Mouse (Mus musculus) hindbrain, embryonic 11.5 days (tissue): ENCODE data around the gene Rmnd5a. TPM values are rescaled to one million over a fixed set of nuclear protein-coding genes. Genes with fewer than 3 reads are reported as not detected.
A peak's percentile ranks its signal among the peaks of the same experiment; 100 is the strongest.
"Not testable (repeated sequence)": the region's sequence is repeated elsewhere in the genome, so short reads cannot be mapped to it uniquely, and the experiment has no call there.

Source experiments
- ATAC-seq: fragments of 200-750 bp; cut with Nextera tagmentation; 2 replicates; pipeline ENCODE4 v1.8.0; 2017; ENCODE audit warnings: mild to moderate bottlenecking, moderate TSS enrichment, moderate library complexity; ENCODE audit not compliant: low FRiP score
- DNase-seq: peaks from one replicate; pipeline ENCODE4 v3.0.0-alpha.2; 2015; ENCODE audit warnings: low spot score
- H3K27ac ChIP-seq: fragments of 300-500 bp; sonication (generic); 2 replicates; pipeline ENCODE4 v1.5.1; 2014; ENCODE audit warnings: mild to moderate bottlenecking, low read depth, low read length
- H3K27me3 ChIP-seq: fragments of 300-500 bp; sonication (generic); 2 replicates; pipeline ENCODE4 v1.6.1; 2014; ENCODE audit warnings: mild to moderate bottlenecking, low read length, moderate library complexity, mixed read lengths; ENCODE audit not compliant: control insufficient read depth, insufficient read depth
- H3K36me3 ChIP-seq: fragments of 300-500 bp; sonication (generic); 2 replicates; pipeline ENCODE4 v1.6.1; 2014; ENCODE audit warnings: mild to moderate bottlenecking, low read length, moderate library complexity, mixed read lengths; ENCODE audit not compliant: control insufficient read depth, insufficient read depth
- H3K4me1 ChIP-seq: fragments of 300-500 bp; sonication (generic); replicated peaks from 2 replicates; pipeline ENCODE4 v1.6.1; 2014; ENCODE audit warnings: low read length, mixed read lengths; ENCODE audit not compliant: control insufficient read depth, insufficient read depth
- H3K4me2 ChIP-seq: fragments of 300-500 bp; sonication (generic); replicated peaks from 2 replicates; pipeline ENCODE4 v1.6.1; 2014; ENCODE audit warnings: mild to moderate bottlenecking, low read depth, low read length
- H3K4me3 ChIP-seq: fragments of 300-500 bp; sonication (generic); 2 replicates; pipeline ENCODE4 v1.5.1; 2014; ENCODE audit warnings: low read depth, low read length
- H3K9ac ChIP-seq: fragments of 300-500 bp; sonication (generic); 2 replicates; pipeline ENCODE4 v1.6.1; 2014; ENCODE audit warnings: low read depth, low read length
- H3K9me3 ChIP-seq: fragments of 300-500 bp; sonication (generic); 2 replicates; pipeline ENCODE4 v1.6.1; 2016; ENCODE audit warnings: low read length; ENCODE audit not compliant: control insufficient read depth
- WGBS: fragments of 180-500 bp; shearing (Covaris S2); extraction: QIAGEN DNeasy Blood & Tissue Kit; methylation state at CpG from one replicate; pipeline ENCODE4 v1.1.7; 2014; 5-methylcytosine and 5-hydroxymethylcytosine counted together
- polyA plus RNA-seq: library from polyadenylated mRNA; unstranded; fragments of >200 nt; fragmentation: Nextera tagmentation; extraction: Ambion mirVana; gene quantifications from 2 replicates; pipeline ENCODE4 v1.2.1, GENCODE M21; 2014

Gene Rmnd5a
- 7.1 and 10.6 TPM in 2 replicates for polyA plus RNA-seq

DNA sequence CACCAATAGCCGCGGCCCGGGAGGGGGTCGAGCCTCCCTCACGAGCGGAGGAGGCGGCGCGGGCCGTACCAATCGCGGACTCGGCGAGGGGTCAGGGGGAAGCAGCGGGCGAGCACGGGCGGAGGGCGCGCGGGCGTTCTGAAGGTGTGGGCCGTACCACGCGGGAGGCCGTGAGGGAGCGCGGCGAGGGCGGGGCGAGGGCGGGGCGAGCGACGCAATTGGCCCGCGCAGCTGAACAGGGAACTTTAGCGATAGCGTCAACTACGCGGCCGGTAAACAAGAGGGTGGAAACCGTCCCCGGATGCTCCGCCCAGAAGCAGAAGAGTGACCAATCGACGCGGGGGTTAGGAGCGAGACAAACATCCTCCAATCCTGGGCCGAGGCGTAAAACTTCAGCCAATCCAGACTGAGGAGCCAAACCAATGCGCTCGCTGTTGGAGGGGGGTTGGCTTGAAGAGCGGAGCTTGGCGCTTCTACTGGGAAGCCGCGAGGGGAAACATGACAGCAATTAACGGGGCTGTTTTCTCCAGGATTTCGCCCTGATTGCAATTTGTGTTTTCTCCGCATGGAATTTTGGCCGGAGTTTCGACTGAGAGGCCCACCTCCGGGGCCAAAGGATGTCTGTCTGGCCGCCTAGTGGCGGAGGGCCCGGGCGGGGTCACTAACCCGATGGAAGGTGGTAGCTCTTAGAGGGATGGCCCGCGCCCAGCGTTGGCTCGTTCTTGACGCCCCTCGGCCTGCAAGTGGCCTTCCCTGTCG, at the start of gene Rmnd5a:
TSS of gene Rmnd5a (minus strand) at position 146 of the 759 bp plus-strand sequence.
- Histone ChIP-seq H3K9me3 (no peaks in the 10 kb centered on the region), H3K9ac (peak within 1 kb of the TSS; percentile 91), H3K27me3 (no peaks in the 10 kb centered on the region), H3K27ac (peak within 1 kb of the TSS; percentile 96), H3K4me3 (peak within 1 kb of the TSS; percentile 99), H3K4me1 (peaks cover 5% of the 10 kb centered on the region), H3K4me2 (peak within 1 kb of the TSS; percentile 93), H3K36me3 (no peaks in the 10 kb centered on the region)
- peak; percentile 97 for DNase-seq
- ATAC-seq = peak; percentile 99
- WGBS = under 1% methylated on average over 58 of the region's 75 CpGs

DNA sequence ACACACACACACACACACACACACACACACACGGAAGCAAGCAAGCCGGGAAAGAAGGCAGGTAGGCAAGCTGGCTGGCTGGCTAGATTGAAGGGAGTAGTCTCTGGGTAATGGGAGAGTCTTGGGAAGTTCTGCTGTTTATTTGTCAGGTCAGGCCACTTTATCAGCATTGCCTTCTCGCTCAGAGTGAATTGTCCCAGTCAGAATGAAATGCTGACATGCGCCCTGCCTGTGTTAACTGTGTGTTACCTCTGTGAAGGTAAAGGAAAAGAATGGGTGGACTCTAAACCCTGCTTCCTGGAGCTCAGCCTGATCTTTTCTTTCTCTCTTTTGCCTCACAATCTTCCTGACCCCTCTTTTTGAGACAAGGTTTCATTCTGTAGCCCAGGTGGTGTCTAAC, 47.5 kb upstream of the Rmnd5a start:
- Histone ChIP-seq H3K27ac (no peak overlapping the region), H3K9me3 (no peaks in the 10 kb centered on the region), H3K9ac (no peak overlapping the region), H3K4me2 (no peak overlapping the region), H3K36me3 (no peaks in the 10 kb centered on the region), H3K4me1 (no peaks in the 10 kb centered on the region), H3K4me3 (no peak overlapping the region), H3K27me3 (no peaks in the 10 kb centered on the region)
- ATAC-seq = no peak
- 47% methylated on average over 3 of the region's 4 CpGs for WGBS
- no peak for DNase-seq

DNA sequence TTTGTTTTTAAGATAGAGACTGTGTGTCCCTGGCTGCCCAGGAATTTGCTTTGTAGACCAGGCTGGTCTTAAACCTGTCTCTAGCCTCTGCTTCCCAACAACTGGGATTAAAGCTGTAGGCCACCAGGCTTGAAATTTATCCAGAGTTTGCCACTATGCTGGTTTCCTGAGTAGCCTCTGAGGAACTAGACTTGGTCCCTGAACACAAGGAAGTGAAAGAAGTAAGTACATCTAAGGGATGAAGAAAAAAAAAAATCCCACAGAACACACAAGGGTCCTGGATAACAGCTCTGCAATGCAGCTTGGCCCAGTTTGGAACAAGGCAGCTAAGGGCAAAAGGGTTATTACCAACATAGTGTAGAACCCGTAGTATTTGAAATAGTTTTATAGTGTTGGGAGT, 46.4 kb upstream of the Rmnd5a start:
- no peak overlapping the region for H3K4me3 ChIP-seq
- DNase-seq (no peak), ATAC-seq (no peak)
- H3K9ac ChIP-seq = no peak overlapping the region
- H3K4me1 ChIP-seq = no peaks in the 10 kb centered on the region
- no peaks in the 10 kb centered on the region for H3K27me3 ChIP-seq
- WGBS = 94% methylated on average over 1 of the region's 1 CpGs
- H3K36me3 ChIP-seq = no peaks in the 10 kb centered on the region
- no peak overlapping the region for H3K27ac ChIP-seq
- H3K4me2 ChIP-seq = no peak overlapping the region
- no peaks in the 10 kb centered on the region for H3K9me3 ChIP-seq

DNA sequence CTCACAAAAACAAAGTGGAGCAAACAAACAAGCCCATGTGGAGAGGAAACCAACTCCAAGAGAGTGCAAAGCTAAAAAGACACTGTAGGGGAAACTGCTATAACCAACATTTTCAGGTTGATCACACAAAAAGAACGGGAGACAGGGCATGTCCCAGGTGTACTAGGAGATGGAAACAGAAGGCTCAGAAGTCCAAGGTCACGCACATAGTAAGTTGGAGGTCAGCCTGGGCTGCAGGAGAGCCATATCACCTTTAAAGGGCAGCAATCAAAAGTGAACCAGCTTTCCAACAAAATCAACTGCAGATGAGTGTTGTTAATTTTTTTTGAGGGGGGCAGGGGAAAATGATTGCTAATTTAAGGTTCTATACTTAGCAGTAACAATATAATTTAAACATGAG, 45.8 kb upstream of the Rmnd5a start:
- Histone ChIP-seq H3K4me2 (no peak overlapping the region), H3K9ac (no peak overlapping the region), H3K27ac (no peak overlapping the region), H3K27me3 (no peaks in the 10 kb centered on the region), H3K4me1 (no peaks in the 10 kb centered on the region), H3K4me3 (no peak overlapping the region), H3K36me3 (no peaks in the 10 kb centered on the region), H3K9me3 (no peaks in the 10 kb centered on the region)
- DNase-seq (no peak), ATAC-seq (no peak)
- WGBS = 75% methylated on average over 2 of the region's 2 CpGs

DNA sequence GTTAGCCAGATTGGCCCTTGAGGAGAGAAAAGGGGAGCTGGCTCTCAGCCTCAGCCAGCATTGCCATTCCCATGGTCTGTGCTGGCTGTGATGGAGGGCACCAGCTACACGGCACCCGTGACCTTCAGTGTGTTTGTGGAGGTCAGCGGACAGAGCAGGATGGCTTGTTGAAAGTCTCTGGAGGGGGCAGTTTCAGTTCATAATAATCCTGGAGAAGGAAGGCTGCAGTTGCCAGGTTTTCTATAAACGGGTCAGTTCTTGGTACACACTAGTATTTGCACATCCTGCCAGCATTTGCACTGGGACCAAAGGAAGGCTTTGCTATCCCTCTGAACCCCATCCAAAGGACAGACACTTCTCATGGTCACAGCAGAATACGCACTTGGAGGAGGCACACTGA, 44.8 kb upstream of the Rmnd5a start:
- 78% methylated on average over 5 of the region's 5 CpGs for WGBS
- DNase-seq (no peak), ATAC-seq (no peak)
- Histone ChIP-seq H3K9me3 (no peaks in the 10 kb centered on the region), H3K27me3 (no peaks in the 10 kb centered on the region), H3K36me3 (no peaks in the 10 kb centered on the region), H3K4me1 (no peaks in the 10 kb centered on the region), H3K27ac (no peak overlapping the region), H3K9ac (no peak overlapping the region), H3K4me3 (no peak overlapping the region), H3K4me2 (no peak overlapping the region)

DNA sequence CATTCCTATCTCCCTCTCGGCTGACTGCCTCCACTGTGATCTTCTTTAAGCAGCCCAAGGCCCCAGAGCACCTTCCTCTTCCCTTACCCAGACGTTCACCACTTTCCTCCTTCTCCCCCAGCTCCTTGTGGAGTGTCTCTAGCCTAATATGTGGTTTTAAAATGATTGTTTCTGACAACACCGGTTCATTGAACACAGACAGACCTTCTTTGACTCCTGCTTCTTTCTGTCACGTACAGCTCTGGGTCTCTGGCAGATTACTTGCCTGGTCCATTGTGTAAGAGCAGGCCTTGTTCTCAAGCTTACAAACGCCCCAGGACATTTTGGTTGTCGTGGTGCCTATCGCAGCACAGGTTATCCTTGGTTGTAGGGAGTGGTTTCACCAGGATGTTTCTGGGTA, 40.7 kb upstream of the Rmnd5a start:
- WGBS = 65% methylated on average over 7 of the region's 7 CpGs

DNA sequence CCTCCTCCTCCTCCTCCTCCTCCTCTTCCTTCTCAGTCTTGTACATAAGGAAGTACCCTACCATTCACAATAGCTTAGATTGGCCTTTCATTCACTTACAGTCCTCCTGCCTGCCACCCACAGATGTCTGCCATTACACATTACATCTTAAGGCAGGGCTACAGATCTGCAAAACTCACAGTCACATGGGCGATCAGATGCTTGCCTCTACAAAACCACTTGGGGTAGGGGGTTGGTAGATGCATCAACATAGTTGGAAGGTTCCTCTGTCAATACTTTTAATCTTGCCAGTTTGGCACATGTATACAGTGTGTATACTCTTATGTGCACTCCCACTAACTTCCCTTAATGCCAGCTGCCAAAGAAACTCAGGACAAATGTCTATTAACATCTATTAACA, 39.7 kb upstream of the Rmnd5a start:
- Histone ChIP-seq H3K27ac (no peak overlapping the region), H3K9ac (no peak overlapping the region), H3K4me1 (no peaks in the 10 kb centered on the region), H3K36me3 (no peaks in the 10 kb centered on the region), H3K9me3 (no peaks in the 10 kb centered on the region), H3K27me3 (no peaks in the 10 kb centered on the region), H3K4me3 (no peak overlapping the region), H3K4me2 (no peak overlapping the region)
- DNase-seq = no peak
- ATAC-seq = no peak
- 91% methylated on average over 1 of the region's 1 CpGs for WGBS

More for the DNA sequence above, 40.7 kb upstream of the Rmnd5a start:
- no peaks in the 10 kb centered on the region for H3K36me3 ChIP-seq
- no peak overlapping the region for H3K9ac ChIP-seq
- DNase-seq (no peak), ATAC-seq (no peak)
- H3K9me3 ChIP-seq = no peaks in the 10 kb centered on the region
- H3K4me3 ChIP-seq = no peak overlapping the region
- no peak overlapping the region for H3K27ac ChIP-seq
- H3K4me1 ChIP-seq = no peaks in the 10 kb centered on the region
- H3K27me3 ChIP-seq = no peaks in the 10 kb centered on the region
- H3K4me2 ChIP-seq = no peak overlapping the region

DNA sequence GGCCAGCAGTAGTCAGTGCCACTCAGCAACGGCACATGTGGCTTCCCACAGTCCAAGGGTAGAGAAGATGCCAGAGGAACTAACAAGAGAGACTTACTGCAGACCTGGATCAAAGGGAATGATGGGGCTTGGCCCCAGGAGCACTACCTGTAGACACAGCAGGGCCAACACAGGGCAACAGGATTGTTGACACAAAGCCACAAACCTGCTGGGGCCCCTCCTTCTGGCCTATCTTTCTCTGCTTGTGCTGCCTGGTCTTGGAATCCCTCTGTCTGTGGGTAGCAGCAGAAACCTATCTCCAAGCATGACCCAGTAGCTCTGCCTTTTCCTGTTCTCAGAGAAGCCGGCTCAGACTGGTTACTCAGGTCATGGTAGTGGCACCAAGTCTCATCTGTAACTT, 39.2 kb upstream of the Rmnd5a start:
- not testable (repeated sequence) for H3K4me3 ChIP-seq, H3K4me1 ChIP-seq, H3K27ac ChIP-seq, H3K4me2 ChIP-seq, DNase-seq, ATAC-seq, H3K9ac ChIP-seq, H3K9me3 ChIP-seq, H3K36me3 ChIP-seq, H3K27me3 ChIP-seq
- WGBS = 92% methylated on average over 2 of the region's 2 CpGs

DNA sequence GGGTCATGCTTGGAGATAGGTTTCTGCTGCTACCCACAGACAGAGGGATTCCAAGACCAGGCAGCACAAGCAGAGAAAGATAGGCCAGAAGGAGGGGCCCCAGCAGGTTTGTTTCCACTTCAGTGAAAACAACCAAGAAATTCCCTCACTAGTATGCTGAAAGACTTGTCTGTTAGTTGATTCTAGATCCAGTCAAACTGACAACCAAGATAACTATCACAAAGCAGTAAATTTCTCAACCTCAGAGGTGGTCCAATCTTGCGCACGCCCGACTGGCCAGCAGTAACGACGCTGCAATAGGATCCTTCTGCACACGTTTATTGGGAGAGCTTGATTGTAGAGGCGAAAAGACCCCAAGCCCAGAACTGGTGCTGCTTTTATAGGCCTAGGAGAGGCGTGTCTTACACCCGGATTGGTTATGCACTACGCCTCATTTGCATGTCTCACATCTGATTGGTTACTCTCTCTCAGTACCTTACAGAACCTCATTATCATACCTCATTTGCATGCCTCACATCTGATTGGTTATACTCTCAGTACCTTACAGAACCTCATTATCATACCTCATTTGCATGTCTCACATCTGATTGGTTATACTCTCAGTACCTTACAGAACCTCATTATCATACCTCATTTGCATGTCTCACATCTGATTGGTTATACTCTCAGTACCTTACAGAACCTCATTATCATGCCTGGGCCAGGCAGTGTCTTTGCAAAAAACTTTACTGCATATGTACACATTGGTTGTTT, 38.6 kb upstream of the Rmnd5a start:
- not testable (repeated sequence) for H3K4me2 ChIP-seq, H3K36me3 ChIP-seq, H3K4me3 ChIP-seq, DNase-seq, H3K9me3 ChIP-seq, H3K9ac ChIP-seq, ATAC-seq, H3K4me1 ChIP-seq, H3K27me3 ChIP-seq, H3K27ac ChIP-seq
- WGBS = 89% methylated on average over 10 of the region's 10 CpGs
